Mouse (Mus musculus): ENCODE results near the gene Mthfd1l.

GRCm38 (mm10) chr10:4078220-4078840 is 105.4 kb downstream of the Mthfd1l start:
- TF ChIP-seq CTCF (conservative IDR thresholded peaks at IDR 0.05; ENCODE audit: insufficient read depth, insufficient read length, low read depth, low read length) (no peak), POLR2A (IDR thresholded peaks at IDR 0.05; ENCODE audit: low read depth, low read length) (no peak)

All from kidney, adult 2 months (tissue).